Mouse (Mus musculus) CH12.LX (cell line): ENCODE results near the gene Zc3h12c. TPM values are rescaled to one million over a fixed set of nuclear protein-coding genes. Genes with fewer than 3 reads are reported as not detected.

Experiments used
- DNase-seq: peaks from one replicate; pipeline ENCODE4 v3.0.0-alpha.2; 2013; ENCODE audit errors: extremely low read depth
- H3K27ac ChIP-seq: 2 replicates; pipeline ENCODE4 v1.5.1; 2012; ENCODE audit warnings: low read depth, mild to moderate bottlenecking, control low read depth, moderate library complexity; ENCODE audit not compliant: insufficient read depth
- H3K27me3 ChIP-seq: replicated peaks from 2 replicates; pipeline ENCODE3; 2012; ENCODE audit warnings: inconsistent platforms
- H3K36me3 ChIP-seq, 2 experiments: replicated peaks in 1 of 2; 2 replicates each; pipeline versions ENCODE3 to v1.6.1; 2012; ENCODE audit warnings: inconsistent platforms in 1 of 2, low read length in 1 of 2, mild to moderate bottlenecking in 1 of 2, mixed read lengths in 1 of 2, moderate library complexity in 1 of 2; ENCODE audit not compliant: control insufficient read depth in 1 of 2, insufficient read depth in 1 of 2
- H3K4me1 ChIP-seq, 2 experiments: 2 replicates each; pipeline ENCODE4 v1.6.1; 2012; ENCODE audit warnings: inconsistent platforms in 1 of 2, moderate library complexity in 1 of 2; ENCODE audit not compliant: insufficient read depth in 2 of 2, control insufficient read depth in 1 of 2
- H3K4me2 ChIP-seq: 2 replicates; pipeline ENCODE4 v1.6.1; 2012; ENCODE audit warnings: low read depth, mild to moderate bottlenecking, control low read depth; ENCODE audit not compliant: poor library complexity, insufficient read depth, severe bottlenecking
- H3K4me3 ChIP-seq, 3 experiments: fragments of 150-350 bp in 1 of 3; sonication (generic) in 1 of 3; replicated peaks in 1 of 3; 2 replicates each; pipeline versions ENCODE3 to v1.5.1; 2011 to 2012; ENCODE audit warnings: low read depth in 2 of 3, low read length in 2 of 3, mild to moderate bottlenecking in 2 of 3, moderate library complexity in 2 of 3, control low read depth in 1 of 3, improper control_type of control experiment in 1 of 3, inconsistent platforms in 1 of 3, mixed read lengths in 1 of 3; ENCODE audit not compliant: poor library complexity in 1 of 3
- H3K79me2 ChIP-seq: replicated peaks from 2 replicates; pipeline ENCODE4 v1.6.1; 2012; ENCODE audit warnings: mild to moderate bottlenecking, moderate library complexity; ENCODE audit not compliant: control insufficient read depth, poor library complexity, insufficient read depth, severe bottlenecking; ENCODE audit errors: extremely low read depth
- H3K9ac ChIP-seq: 2 replicates; pipeline ENCODE4 v1.6.1; 2012; ENCODE audit warnings: low read depth, mild to moderate bottlenecking, control low read depth, moderate library complexity; ENCODE audit not compliant: insufficient read depth
- H3K9me3 ChIP-seq: replicated peaks from 2 replicates; pipeline ENCODE3; 2012; ENCODE audit warnings: low read length, inconsistent platforms, mixed read lengths
- BHLHE40 ChIP-seq: IDR thresholded peaks from 2 replicates; pipeline ENCODE4 v1.6.1; 2011; ENCODE audit warnings: mild to moderate bottlenecking, low read depth, low read length, improper control_type of control experiment
- CHD2 ChIP-seq: IDR thresholded peaks from 2 replicates; pipeline ENCODE4 v1.6.1; 2011; ENCODE audit warnings: low read length, improper control_type of control experiment
- CTCF ChIP-seq, 2 experiments: IDR thresholded peaks in 1 of 2; conservative IDR thresholded peaks in 1 of 2; 2 replicates each; pipeline ENCODE4 v1.5.1; 2011 to 2012; ENCODE audit warnings: low read depth in 2 of 2, low read length in 2 of 2, improper control_type of control experiment in 1 of 2, inconsistent platforms in 1 of 2, mild to moderate bottlenecking in 1 of 2, moderate library complexity in 1 of 2
- E2F4 ChIP-seq: IDR thresholded peaks from 2 replicates; pipeline ENCODE4 v1.6.1; 2011; ENCODE audit warnings: low read depth, low read length, improper control_type of control experiment; ENCODE audit not compliant: insufficient replicate concordance
- ELF1 ChIP-seq: IDR thresholded peaks from 2 replicates; pipeline ENCODE4 v1.6.1; 2014; ENCODE audit warnings: low read depth, mild to moderate bottlenecking, inconsistent platforms, low read length, improper control_type of control experiment
- EP300 ChIP-seq: IDR thresholded peaks from 2 replicates; pipeline ENCODE4 v1.6.1; 2011; ENCODE audit warnings: low read length, improper control_type of control experiment
- ETS1 ChIP-seq: conservative IDR thresholded peaks from 2 replicates; pipeline ENCODE4 v1.6.1; 2012; ENCODE audit warnings: low read depth, mild to moderate bottlenecking, inconsistent platforms, low read length, improper control_type of control experiment, moderate library complexity
- GABPA ChIP-seq: IDR thresholded peaks from 2 replicates; pipeline ENCODE4 v1.6.1; 2012; ENCODE audit warnings: low read depth, low read length, improper control_type of control experiment, inconsistent platforms; ENCODE audit not compliant: insufficient replicate concordance
- HCFC1 ChIP-seq: IDR thresholded peaks from 2 replicates; pipeline ENCODE4 v1.6.1; 2012; ENCODE audit warnings: low read depth, mild to moderate bottlenecking, inconsistent platforms, low read length, improper control_type of control experiment
- IRF4 ChIP-seq: IDR thresholded peaks from 2 replicates; pipeline ENCODE4 v1.6.1; 2014; ENCODE audit warnings: low read depth, mild to moderate bottlenecking, inconsistent platforms, low read length, improper control_type of control experiment
- JUN ChIP-seq: IDR thresholded peaks from 2 replicates; pipeline ENCODE4 v1.6.1; 2011; ENCODE audit warnings: low read depth, mild to moderate bottlenecking, low read length, improper control_type of control experiment, moderate library complexity; ENCODE audit not compliant: insufficient read depth
- JUND ChIP-seq: conservative IDR thresholded peaks from 2 replicates; pipeline ENCODE4 v1.6.1; 2011; ENCODE audit warnings: low read depth, low read length, improper control_type of control experiment
- KAT2A ChIP-seq: IDR thresholded peaks from 2 replicates; pipeline ENCODE4 v1.6.1; 2012; ENCODE audit warnings: low read length, improper control_type of control experiment, inconsistent platforms; ENCODE audit not compliant: insufficient replicate concordance
- MAFK ChIP-seq: IDR thresholded peaks from 2 replicates; pipeline ENCODE4 v1.6.1; 2011; ENCODE audit warnings: low read length, improper control_type of control experiment; ENCODE audit not compliant: insufficient replicate concordance
- MAX ChIP-seq: IDR thresholded peaks from 2 replicates; pipeline ENCODE4 v1.6.1; 2011; ENCODE audit warnings: low read length, improper control_type of control experiment
- MEF2A ChIP-seq: IDR thresholded peaks from 2 replicates; pipeline ENCODE4 v1.6.1; 2014; ENCODE audit warnings: low read depth, mild to moderate bottlenecking, inconsistent platforms, low read length, improper control_type of control experiment, borderline replicate concordance
- NELFE ChIP-seq: IDR thresholded peaks from 2 replicates; pipeline ENCODE4 v1.6.1; 2011; ENCODE audit warnings: low read depth, low read length, improper control_type of control experiment
- NRF1 ChIP-seq: IDR thresholded peaks from 2 replicates; pipeline ENCODE4 v1.6.1; 2014; ENCODE audit warnings: low read depth, mild to moderate bottlenecking, inconsistent platforms, low read length, improper control_type of control experiment, moderate library complexity
- PAX5 ChIP-seq: IDR thresholded peaks from 2 replicates; pipeline ENCODE4 v1.6.1; 2012; ENCODE audit warnings: low read length, inconsistent platforms, mixed read lengths
- POLR2A ChIP-seq: IDR thresholded peaks from 2 replicates; pipeline ENCODE4 v1.6.1; 2011; ENCODE audit warnings: low read depth, mild to moderate bottlenecking, improper control_type of control experiment, low read length
- RCOR1 ChIP-seq: conservative IDR thresholded peaks from 2 replicates; pipeline ENCODE4 v1.6.1; 2012; ENCODE audit warnings: low read depth, mild to moderate bottlenecking, inconsistent platforms, low read length, improper control_type of control experiment
- SMC3 ChIP-seq: IDR thresholded peaks from 2 replicates; pipeline ENCODE4 v1.6.1; 2011; ENCODE audit warnings: low read depth, low read length, improper control_type of control experiment
- TBP ChIP-seq: conservative IDR thresholded peaks from 2 replicates; pipeline ENCODE4 v1.6.1; 2011; ENCODE audit warnings: low read depth, low read length, improper control_type of control experiment
- TCF12 ChIP-seq: IDR thresholded peaks from 2 replicates; pipeline ENCODE4 v1.6.1; 2014; ENCODE audit warnings: low read depth, mild to moderate bottlenecking, inconsistent platforms, low read length, improper control_type of control experiment
- UBTF ChIP-seq: IDR thresholded peaks from 2 replicates; pipeline ENCODE4 v1.6.1; 2012; ENCODE audit warnings: low read depth, mild to moderate bottlenecking, inconsistent platforms, low read length, improper control_type of control experiment, moderate library complexity
- USF1 ChIP-seq: IDR thresholded peaks from 2 replicates; pipeline ENCODE4 v1.6.1; 2014; ENCODE audit warnings: low read depth, mild to moderate bottlenecking, inconsistent platforms, low read length, improper control_type of control experiment
- USF2 ChIP-seq: conservative IDR thresholded peaks from 2 replicates; pipeline ENCODE4 v1.6.1; 2011; ENCODE audit warnings: low read depth, low read length, improper control_type of control experiment
- ZC3H11A ChIP-seq: IDR thresholded peaks from 2 replicates; pipeline ENCODE4 v1.6.1; 2012; ENCODE audit warnings: low read depth, mild to moderate bottlenecking, inconsistent platforms, low read length, improper control_type of control experiment
- ZKSCAN1 ChIP-seq: IDR thresholded peaks from 2 replicates; pipeline ENCODE4 v1.6.1; 2012; ENCODE audit warnings: low read depth, inconsistent platforms, low read length, improper control_type of control experiment, borderline replicate concordance
- ZMIZ1 ChIP-seq: IDR thresholded peaks from 2 replicates; pipeline ENCODE4 v1.6.1; 2012; ENCODE audit warnings: low read depth, mild to moderate bottlenecking, inconsistent platforms, low read length, improper control_type of control experiment
- ZNF384 ChIP-seq: IDR thresholded peaks from 2 replicates; pipeline ENCODE4 v1.6.1; 2012; ENCODE audit warnings: low read depth, low read length, improper control_type of control experiment, inconsistent platforms
- dilution Hi-C: fragments of 300-500 bp; cut with MboI; formaldehyde crosslinking; loops from 2 replicates; pipeline ENCODE4 v1.14.3; 2020; ENCODE audit warnings: low sequenced_read_pairs; ENCODE audit not compliant: extremely low pct_unique_long_range_greater_than_20kb, extremely low pct_ligation_motif_present
- in situ Hi-C: fragments of 300-500 bp; cut with MboI; formaldehyde crosslinking; loops from 3 replicates; pipeline ENCODE4 v1.14.3; 2019; ENCODE audit warnings: low sequenced_read_pairs, low pct_ligation_motif_present, low pct_unique_long_range_greater_than_20kb, mixed read lengths
- polyA plus RNA-seq: library from polyadenylated mRNA; unstranded; fragments of >175 nt; gene quantifications from 2 replicates; pipeline ENCODE4 v1.2.1, GENCODE M21; 2012; ENCODE audit warnings: low read depth; ENCODE audit not compliant: insufficient read length
- total RNA-seq, 2 experiments: library from RNA; depleted of rRNA; stranded (reverse); fragments of 300-350 nt in 1 of 2; fragments of >200 nt in 1 of 2; gene quantifications; 2 replicates each; pipeline ENCODE4 v1.2.3; 2012 to 2014

The Zc3h12c gene
- total and polyA plus RNA-seq, 3 experiments: 11.2 to 36.1 (median 21.7) TPM

DNA sequence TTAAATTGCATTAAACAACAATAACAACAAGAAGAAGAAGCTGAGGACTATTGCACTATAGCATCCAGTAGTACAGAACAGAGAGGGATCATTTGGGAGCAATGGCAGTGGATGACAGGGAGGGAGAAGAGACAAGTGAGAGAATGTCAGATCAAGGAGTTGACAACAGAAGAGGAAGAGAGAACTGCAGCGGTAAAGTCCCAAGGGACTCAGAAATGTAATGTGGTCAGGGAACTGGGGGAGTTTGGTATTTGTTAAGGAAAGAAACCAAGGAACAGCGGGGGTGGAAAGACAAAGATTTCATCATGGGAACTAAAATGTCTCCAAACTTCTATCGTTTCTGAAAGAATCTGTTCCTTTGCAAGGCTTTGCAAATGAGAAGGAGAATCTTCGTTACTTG lies 22.5 kb upstream of the Zc3h12c start:
- H3K27ac ChIP-seq: no peak overlapping the region
- H3K4me3 ChIP-seq: no peak overlapping the region
- dilution Hi-C loops (loop anchor here (25.0 kb wide), 1 partner anchor 96 kb away; no protein-coding TSS in a partner anchor), in situ Hi-C loops (no loop called here)
- peak; percentile 54 for TF ChIP-seq IRF4
- no peak for TF ChIP-seq ZMIZ1
- no peak for TF ChIP-seq PAX5
- TF ChIP-seq EP300: peak; percentile 64
- no peak for TF ChIP-seq E2F4
- TF ChIP-seq USF2: no peak
- no peak for TF ChIP-seq JUND
- no peak for TF ChIP-seq SMC3
- TF ChIP-seq ZC3H11A: no peak
- no peak for TF ChIP-seq CTCF (conservative IDR thresholded peaks at IDR 0.05 in 1 of 2, IDR thresholded peaks at IDR 0.05 in 1 of 2; ENCODE audit: low read depth in 2 of 2, low read length in 2 of 2)
- no peaks in the 10 kb centered on the region for H3K27me3 ChIP-seq
- H3K4me1 ChIP-seq: peaks cover 8 to 22% of the 10 kb centered on the region in 2 experiments; a peak in 3 of 4 replicates
- no peak overlapping the region for H3K4me2 ChIP-seq
- DNase-seq: peak; percentile 41
- no peak overlapping the region for H3K9ac ChIP-seq
- no peaks in the 10 kb centered on the region for H3K79me2 ChIP-seq
- peaks cover 5% of the 10 kb centered on the region for H3K9me3 ChIP-seq
- H3K36me3 ChIP-seq: no peaks in the 10 kb centered on the region

GRCm38 (mm10) chr9:52188106-52188505 lies 19.7 kb upstream of the Zc3h12c start:
- Histone ChIP-seq H3K9me3 (peaks cover 5% of the 10 kb centered on the region), H3K4me2 (peak overlapping the region; percentile 6; the same call in 1 of the 2 replicates), H3K4me3 (no peak overlapping the region), H3K27ac (0 out of 2 replicates have a peak overlapping the region, but pooled peaks have one; percentile 5), H3K36me3 (no peaks in the 10 kb centered on the region), H3K9ac (no peak overlapping the region), H3K4me1 (peaks cover 14 to 26% of the 10 kb centered on the region in 2 experiments; a peak in 3 of 4 replicates), H3K79me2 (no peaks in the 10 kb centered on the region), H3K27me3 (no peaks in the 10 kb centered on the region)
- in situ Hi-C loops (no loop called here), dilution Hi-C loops (loop anchor here (25.0 kb wide), 1 partner anchor 99 kb away; no protein-coding TSS in a partner anchor)
- peak; percentile 88 for DNase-seq
- no peak for TF ChIP-seq HCFC1
- TF ChIP-seq USF2: peak; percentile 73
- TF ChIP-seq JUND: peak; percentile 88
- TF ChIP-seq MAX: peak; percentile 89
- peak; percentile 83 for TF ChIP-seq USF1
- 0 out of 2 replicates have a peak, but pooled peaks have one; percentile 40 for TF ChIP-seq POLR2A
- no peak for TF ChIP-seq NELFE
- peak; percentile 97 for TF ChIP-seq IRF4
- peak; percentile 96 for TF ChIP-seq EP300
- peak; percentile 94 for TF ChIP-seq BHLHE40
- TF ChIP-seq ETS1: peak; percentile 95
- TF ChIP-seq ELF1: 0 out of 2 replicates have a peak, but pooled peaks have one; percentile 10
- TF ChIP-seq RCOR1: peak; percentile 60
- TF ChIP-seq CHD2: peak; percentile 75
- 0 out of 2 replicates have a peak, but pooled peaks have one; percentile 27 for TF ChIP-seq NRF1
- no peak for TF ChIP-seq GABPA
- TF ChIP-seq MEF2A: peak; percentile 87; the same call in 1 of the 2 replicates
- TF ChIP-seq MAFK: peak; percentile 85
- TF ChIP-seq SMC3: peak; percentile 25; the same call in 1 of the 2 replicates
- TF ChIP-seq KAT2A: no peak
- peak; percentile 92 for TF ChIP-seq TCF12
- TF ChIP-seq ZKSCAN1: no peak
- TF ChIP-seq JUN: peak; percentile 76; the same call in 1 of the 2 replicates
- 0 out of 2 replicates have a peak, but pooled peaks have one; percentile 15 for TF ChIP-seq ZNF384
- TF ChIP-seq UBTF: no peak
- TF ChIP-seq TBP: 0 out of 2 replicates have a peak, but pooled peaks have one; percentile 12
